Mouse (Mus musculus): Measurements from ENCODE around the gene Ier2.

Gene Ier2

GRCm38 (mm10) chr8:84662581-84663065 lies at the start of gene Ier2:
TSS of gene Ier2 (minus strand) at chr8:84662852.
- peak; percentile 95 to 97 for DNase-seq (ENCODE audit: low spot score in 2 of 2)

GRCm38 (mm10) chr8:84711933-84712758 lies 49.5 kb upstream of the Ier2 start:
- DNase-seq (ENCODE audit: low spot score in 2 of 2): peak; percentile 83 to 85

- DNase-seq (ENCODE audit: low spot score in 2 of 2): no peak
Observed at GRCm38 (mm10) chr8:84711312-84711711, 48.7 kb upstream of the Ier2 start.

GRCm38 (mm10) chr8:84709931-84710330 lies 47.3 kb upstream of the Ier2 start:
- no peak for DNase-seq (ENCODE audit: low spot score in 2 of 2)

GRCm38 (mm10) chr8:84708774-84709475 lies 46.3 kb upstream of the Ier2 start:
- peak; percentile 92 for DNase-seq (ENCODE audit: low spot score in 2 of 2)

GRCm38 (mm10) chr8:84708071-84708541 lies 45.5 kb upstream of the Ier2 start:
- DNase-seq (ENCODE audit: low spot score in 2 of 2): no peak

GRCm38 (mm10) chr8:84707267-84707883 lies 44.7 kb upstream of the Ier2 start:
- peak in 1 of 2 experiments; percentile 41 for DNase-seq (ENCODE audit: low spot score in 2 of 2)

GRCm38 (mm10) chr8:84706610-84707266 lies 44.1 kb upstream of the Ier2 start:
- no peak for DNase-seq (ENCODE audit: low spot score in 2 of 2)

- no peak for DNase-seq (ENCODE audit: low spot score in 2 of 2)
Observed at GRCm38 (mm10) chr8:84705960-84706359, 43.3 kb upstream of the Ier2 start.

- no peak for DNase-seq (ENCODE audit: low spot score in 2 of 2)
Observed at GRCm38 (mm10) chr8:84704867-84705831, 42.5 kb upstream of the Ier2 start.

GRCm38 (mm10) chr8:84704356-84704755 lies 41.7 kb upstream of the Ier2 start:
- peak in 1 of 2 experiments; percentile 85 for DNase-seq (ENCODE audit: low spot score in 2 of 2)

GRCm38 (mm10) chr8:84703466-84704249 lies 41.0 kb upstream of the Ier2 start:
- DNase-seq (ENCODE audit: low spot score in 2 of 2): no peak

- DNase-seq (ENCODE audit: low spot score in 2 of 2): no peak
Observed at GRCm38 (mm10) chr8:84702963-84703465, 40.4 kb upstream of the Ier2 start.

GRCm38 (mm10) chr8:84702561-84702960 lies 39.9 kb upstream of the Ier2 start:
- DNase-seq (ENCODE audit: low spot score in 2 of 2): no peak

- peak in 1 of 2 experiments; percentile 59 for DNase-seq (ENCODE audit: low spot score in 2 of 2)
Observed at GRCm38 (mm10) chr8:84700941-84701911, 38.6 kb upstream of the Ier2 start, which contains the start of gene Lyl1. TSS of gene Lyl1 (plus strand) at chr8:84701457.

- DNase-seq (ENCODE audit: low spot score in 2 of 2): no peak
Observed at GRCm38 (mm10) chr8:84700526-84700925, 37.9 kb upstream of the Ier2 start.

- DNase-seq (ENCODE audit: low spot score in 2 of 2): peak; percentile 79 to 87
Observed at GRCm38 (mm10) chr8:84699861-84700322, 37.2 kb upstream of the Ier2 start.

GRCm38 (mm10) chr8:84698929-84699401 lies 36.3 kb upstream of the Ier2 start:
- peak in 1 of 2 experiments; percentile 62 for DNase-seq (ENCODE audit: low spot score in 2 of 2)
